Mouse (Mus musculus) bone marrow macrophage, adult 2 months (primary cell): ENCODE measurements around the gene Glmn.

Experiments
- CTCF ChIP-seq: IDR thresholded peaks from 2 replicates; pipeline ENCODE4 v1.5.1; 2012; ENCODE audit warnings: low read depth, mild to moderate bottlenecking, low read length, moderate library complexity
- POLR2A ChIP-seq: IDR thresholded peaks from 2 replicates; pipeline ENCODE4 v1.6.1; 2012; ENCODE audit warnings: mild to moderate bottlenecking, low read depth, low read length, borderline replicate concordance

- TF ChIP-seq CTCF (no peak), POLR2A (no peak)
Measured at GRCm38 (mm10) chr5:107644595-107644994, 46.9 kb upstream of the Glmn start.
